Mouse (Mus musculus): ENCODE data around the gene Limk2.

The Limk2 gene

DNA sequence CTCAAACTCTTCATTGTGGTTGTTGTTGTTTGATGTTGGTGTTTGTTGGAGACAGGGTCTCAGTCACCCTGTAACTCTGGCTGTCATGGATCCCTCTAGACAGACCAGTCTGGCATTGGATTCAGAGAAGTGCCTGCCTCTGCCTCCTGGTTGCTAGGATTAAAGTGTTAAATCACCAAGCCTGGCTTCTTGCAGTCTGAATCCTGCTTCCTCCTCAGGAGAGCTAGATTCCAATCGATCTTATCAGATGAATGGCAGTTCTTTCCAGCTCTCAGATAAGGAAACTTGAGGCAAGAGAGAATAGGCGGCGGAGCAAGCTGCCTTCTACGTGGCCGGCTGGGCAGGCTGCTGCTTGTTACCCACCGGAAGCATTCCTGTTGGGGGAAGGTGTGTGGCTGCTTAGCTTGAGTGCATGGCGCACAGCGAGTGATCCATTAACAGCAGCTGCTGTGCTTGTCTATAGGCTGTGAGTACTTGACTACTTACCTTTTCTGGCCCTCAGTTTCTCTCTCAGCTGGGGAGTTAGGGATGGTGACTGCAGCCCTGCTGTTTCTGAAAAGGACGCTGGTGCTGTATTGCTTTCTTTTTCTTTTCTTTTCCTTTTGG lies 74.2 kb downstream of the Limk2 start:
- peak; percentile 63 for DNase-seq (ENCODE audit: low read depth, low spot score)

DNA sequence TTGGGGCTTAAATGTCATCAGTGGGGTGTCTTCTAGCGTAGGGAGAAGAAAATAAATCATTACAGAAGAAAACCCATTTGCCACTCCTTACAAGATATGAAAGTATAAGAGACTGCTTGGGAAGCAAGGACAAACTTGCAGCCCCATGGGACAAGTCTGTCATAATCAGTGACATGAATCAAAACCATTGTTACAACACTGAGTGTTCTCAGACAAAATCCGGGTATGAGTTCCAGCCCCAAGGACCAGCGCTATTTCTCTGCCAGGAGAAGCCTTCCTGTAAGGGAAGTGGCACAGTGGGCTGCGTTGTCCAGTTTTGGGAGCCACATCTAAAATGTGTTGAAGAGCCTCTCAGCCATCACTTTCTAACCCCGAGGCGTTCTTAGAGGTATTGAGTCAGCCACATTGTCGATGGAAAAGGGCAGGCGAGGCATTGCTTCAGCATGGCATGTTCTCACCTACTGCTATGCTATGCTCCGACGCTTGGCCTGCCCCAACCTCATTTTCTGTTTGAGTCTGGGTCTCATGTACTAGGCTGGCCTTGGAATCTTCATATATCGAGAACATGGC lies 74.8 kb downstream of the Limk2 start:
- DNase-seq (ENCODE audit: low read depth, low spot score), result peak; percentile 22

- DNase-seq (ENCODE audit: low read depth, low spot score), result no peak
Measured at GRCm38 (mm10) chr11:3333111-3333695, 75.8 kb downstream of the Limk2 start.

GRCm38 (mm10) chr11:3331756-3332642 lies 77.0 kb downstream of the Limk2 start:
- DNase-seq (ENCODE audit: low read depth, low spot score), result peak; percentile 99

- DNase-seq (ENCODE audit: low read depth, low spot score), result peak; percentile 50
Measured at GRCm38 (mm10) chr11:3330991-3331750, 77.8 kb downstream of the Limk2 start.

- peak; percentile 79 for DNase-seq (ENCODE audit: low read depth, low spot score)
Measured at GRCm38 (mm10) chr11:3330566-3330965, 78.4 kb downstream of the Limk2 start.

DNA sequence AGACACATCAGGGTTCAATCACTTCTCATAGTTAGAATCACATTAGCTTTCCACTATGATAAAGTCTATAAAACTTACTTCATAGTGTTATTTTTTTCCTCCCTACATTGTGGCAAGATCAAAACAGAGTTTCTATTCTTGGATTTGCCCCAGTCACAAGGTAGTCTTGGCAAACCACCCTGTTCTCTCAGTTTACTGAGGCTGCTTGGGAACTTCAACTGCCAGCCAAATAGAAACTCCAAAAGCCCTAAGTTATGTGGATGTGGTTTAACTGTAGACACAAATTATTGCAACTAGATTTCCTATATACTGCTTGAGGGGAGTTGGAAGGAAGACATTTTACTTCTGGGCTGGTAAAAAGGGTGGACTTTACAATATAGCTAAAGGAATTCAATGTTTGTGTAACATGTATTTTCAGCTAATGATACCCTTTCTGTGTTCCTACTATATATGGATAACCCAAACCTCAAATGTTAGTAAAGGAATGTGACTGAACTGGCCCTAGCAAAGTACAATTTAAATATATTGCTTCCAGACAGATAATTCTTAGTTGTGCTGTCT lies 79.0 kb downstream of the Limk2 start, which contains the start of gene Pik3ip1:
Gene Pik3ip1, plus strand, starts transcription at position 511 of the 561 bp plus-strand sequence.
- peak; percentile 11 for DNase-seq (ENCODE audit: low read depth, low spot score)

DNA sequence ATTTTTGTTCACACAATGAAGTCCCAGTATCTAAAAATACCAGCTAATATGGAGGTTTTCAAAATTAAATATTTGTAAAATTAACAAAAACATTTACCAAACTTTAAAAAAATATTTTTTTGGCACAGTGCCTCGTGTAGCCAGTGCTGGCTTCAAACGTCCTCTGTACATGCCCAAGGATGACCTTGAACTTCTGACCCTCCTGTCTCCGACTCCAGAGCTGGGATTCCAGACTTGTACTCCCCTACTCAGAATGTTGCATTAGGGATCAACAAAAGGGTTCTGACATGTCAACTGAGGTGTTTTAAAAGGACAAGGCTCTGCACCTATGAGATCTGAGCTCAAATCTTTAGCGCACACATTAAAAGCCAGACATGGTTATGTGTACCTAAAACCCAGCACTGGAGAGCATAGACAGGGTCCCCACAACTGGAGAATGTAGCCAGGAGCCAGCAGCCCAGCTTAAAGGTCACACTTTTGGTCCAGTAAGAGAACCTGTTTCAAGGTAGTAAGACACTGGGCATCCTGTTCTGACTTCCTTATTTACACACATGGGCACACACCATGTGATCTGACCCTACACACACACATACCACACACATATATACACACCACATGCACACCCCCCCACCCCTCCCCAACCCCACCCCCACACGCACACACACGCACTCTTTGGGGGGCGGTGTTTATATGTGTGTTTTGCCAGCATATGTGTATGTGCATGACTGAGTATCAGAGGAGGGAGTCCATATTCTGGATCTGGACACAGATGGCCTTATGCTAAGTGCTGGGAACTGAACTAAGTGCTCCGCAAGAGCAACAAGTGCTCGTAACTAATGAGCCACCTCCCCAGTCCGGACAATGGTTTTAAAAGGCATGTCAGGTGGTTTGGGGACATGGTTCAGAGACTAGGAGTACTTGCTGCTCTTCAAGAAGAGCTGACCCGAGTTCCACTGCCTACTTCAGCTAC lies 79.9 kb downstream of the Limk2 start:
- DNase-seq (ENCODE audit: low read depth, low spot score), result peak; percentile 12

GRCm38 (mm10) chr11:3328271-3328670 lies 80.7 kb downstream of the Limk2 start:
- DNase-seq (ENCODE audit: low read depth, low spot score), result peak; percentile 80

DNA sequence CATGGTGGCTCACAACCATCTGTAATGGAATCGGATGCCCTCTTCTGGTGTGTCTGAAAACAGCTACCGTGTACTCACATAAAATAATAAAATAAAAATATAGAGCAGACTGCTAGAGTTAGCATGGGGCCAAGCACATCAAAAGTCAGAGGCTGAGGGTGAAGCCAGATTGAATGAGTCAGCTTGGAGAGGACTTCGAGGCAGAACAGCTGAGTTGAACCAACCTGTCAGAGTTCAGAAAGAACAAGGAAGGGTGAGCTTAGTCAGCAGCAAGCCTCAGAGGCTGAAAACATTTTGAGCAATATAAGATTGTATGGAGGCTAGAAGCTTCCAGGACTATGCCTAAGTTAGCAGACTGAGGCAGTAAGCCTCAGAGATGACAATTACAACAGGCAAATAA lies 90.7 kb downstream of the Limk2 start:
- DNase-seq (ENCODE audit: low read depth, low spot score), result no peak

- peak; percentile 50 for DNase-seq (ENCODE audit: low read depth, low spot score)
Measured at GRCm38 (mm10) chr11:3314148-3314547, 94.8 kb downstream of the Limk2 start.

- DNase-seq (ENCODE audit: low read depth, low spot score), result peak; percentile 72
Measured at GRCm38 (mm10) chr11:3313294-3313693, 95.7 kb downstream of the Limk2 start.

- no peak for DNase-seq (ENCODE audit: low read depth, low spot score)
Measured at GRCm38 (mm10) chr11:3311586-3312347, 97.2 kb downstream of the Limk2 start.

DNA sequence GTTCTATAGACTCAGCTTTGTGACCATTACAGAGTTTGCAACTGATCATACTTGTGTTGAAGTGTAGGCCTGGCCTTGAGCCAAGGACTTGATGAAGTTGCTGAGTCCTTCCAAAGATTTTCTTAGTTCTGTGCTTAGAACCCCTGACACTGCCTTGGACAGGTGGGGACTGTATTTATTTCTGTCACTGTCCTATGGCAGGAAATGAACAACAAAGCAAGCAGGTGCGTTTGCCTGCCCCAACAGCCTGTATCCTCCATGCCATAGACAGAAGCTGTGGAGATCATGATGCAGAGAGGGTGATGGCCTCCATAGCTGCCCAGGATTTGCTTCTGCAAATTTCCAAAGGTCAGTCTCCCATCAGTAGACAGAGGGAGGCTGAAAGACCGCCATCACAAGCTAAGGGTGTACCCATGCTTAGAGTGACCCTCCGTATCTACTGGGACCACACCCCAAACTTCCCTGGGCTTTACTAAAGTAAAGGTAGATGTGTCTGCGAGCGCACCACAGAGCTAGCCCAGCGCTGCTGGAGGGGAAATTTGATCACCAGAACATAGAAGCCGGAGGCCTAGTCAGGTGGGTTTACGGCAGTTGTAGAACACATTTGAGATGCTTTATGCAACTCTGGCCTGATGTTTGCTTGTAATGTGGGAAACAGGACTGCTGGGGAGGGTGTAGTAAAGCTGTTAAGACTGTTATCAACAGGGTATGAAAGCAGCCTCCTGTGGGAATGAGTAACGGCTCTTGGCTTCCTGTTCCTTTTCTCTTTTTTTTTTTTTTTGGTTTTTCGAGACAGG lies 98.0 kb downstream of the Limk2 start:
- no peak for DNase-seq (ENCODE audit: low read depth, low spot score)

GRCm38 (mm10) chr11:3309884-3310283 lies 99.1 kb downstream of the Limk2 start:
- peak; percentile 67 for DNase-seq (ENCODE audit: low read depth, low spot score)

DNA sequence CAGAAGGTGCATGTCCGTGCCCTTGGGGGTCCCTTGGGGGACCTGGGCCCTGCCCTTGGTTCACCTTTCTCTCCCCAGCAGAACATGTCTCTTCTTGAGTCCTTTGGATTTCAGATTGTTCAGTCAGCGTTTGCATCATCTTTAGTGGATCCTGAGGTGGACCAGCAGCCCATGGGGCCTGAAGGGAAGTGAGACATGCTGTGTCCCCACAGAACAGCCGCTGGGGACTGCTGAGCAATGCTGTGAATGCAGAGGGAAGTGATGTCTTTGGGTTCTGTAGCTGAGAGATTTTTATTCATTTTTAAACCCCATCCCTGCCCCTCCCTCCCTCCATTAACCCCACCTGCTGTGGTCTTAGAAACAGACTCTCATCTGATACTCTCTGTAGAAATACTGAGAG lies 101.1 kb downstream of the Limk2 start:
- no peak for DNase-seq (ENCODE audit: low read depth, low spot score)

DNA sequence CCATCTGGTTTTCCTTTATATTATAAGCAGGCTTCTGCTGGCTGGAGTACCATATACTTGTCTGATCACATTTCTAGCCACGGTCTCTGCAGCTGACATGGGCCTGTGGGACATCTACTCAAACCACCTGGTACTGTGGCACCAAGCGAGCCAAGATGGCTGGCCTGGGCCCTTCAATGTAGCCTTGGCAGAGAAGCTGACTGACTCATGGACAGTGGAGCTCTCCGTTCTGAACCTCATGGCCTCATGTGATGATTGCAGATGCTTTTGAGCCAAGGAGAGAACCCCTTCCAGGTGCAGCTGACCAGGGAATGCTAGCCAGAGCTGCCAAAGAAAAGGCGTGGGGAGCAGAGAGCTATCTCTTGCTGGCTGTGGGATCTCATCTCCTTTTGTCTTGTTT lies 103.2 kb downstream of the Limk2 start:
- no peak for DNase-seq (ENCODE audit: low read depth, low spot score)

GRCm38 (mm10) chr11:3302792-3303191 lies 106.2 kb downstream of the Limk2 start:
- no peak for DNase-seq (ENCODE audit: low read depth, low spot score)
